Mouse (Mus musculus): ENCODE measurements at regions not wholly inside any gene's neighbourhood (a gene's known extent, or its start where the extent isn't known, plus 50 kb on each side); places are given as distances from the start of the nearest gene placed in this dataset.

GRCm38 (mm10) chr2:70886831-70887230 is 61.3 kb upstream of the Tlk1 start:
- ATAC-seq (ENCODE audit: low FRiP score, low TSS enrichment), result no peak

GRCm38 (mm10) chr2:70885674-70886073 is 60.1 kb upstream of the Tlk1 start:
- no peak for DNase-seq (ENCODE audit: low spot score)
- no peaks in the 10 kb centered on the region for H3K36me3 ChIP-seq (ENCODE audit: control insufficient read depth, insufficient read depth, low read length)
- TF ChIP-seq CTCF (IDR thresholded peaks at IDR 0.05; ENCODE audit: low read depth), result no peak
- TF ChIP-seq EP300 (optimal IDR thresholded peaks at IDR 0.05), result no peak
- H3K9ac ChIP-seq (ENCODE audit: low read length), result no peak overlapping the region
- H3K27me3 ChIP-seq (ENCODE audit: control insufficient read depth, insufficient read depth, low read length), result no peaks in the 10 kb centered on the region
- no peak overlapping the region for H3K4me3 ChIP-seq (ENCODE audit: low read depth, low read length)
- 76% methylated on average over 6 of the region's 6 CpGs for WGBS
- H3K4me2 ChIP-seq (replicated peaks; ENCODE audit: low read depth), result no peak overlapping the region
- H3K4me1 ChIP-seq (replicated peaks; ENCODE audit: control insufficient read depth, insufficient read depth), result no peaks in the 10 kb centered on the region
- no peaks in the 10 kb centered on the region for H3K9me3 ChIP-seq (ENCODE audit: control insufficient read depth, low read length)
- H3K27ac ChIP-seq (replicated peaks), result no peak overlapping the region
- no peak for ATAC-seq (ENCODE audit: low FRiP score, low TSS enrichment)

More at GRCm38 (mm10) chr2:70886831-70887230, 61.3 kb upstream of the Tlk1 start:
- H3K27me3 ChIP-seq (ENCODE audit: control insufficient read depth, insufficient read depth, low read length), result no peaks in the 10 kb centered on the region
- H3K9ac ChIP-seq (ENCODE audit: low read length), result no peak overlapping the region
- H3K4me1 ChIP-seq (replicated peaks; ENCODE audit: control insufficient read depth, insufficient read depth), result no peaks in the 10 kb centered on the region
- no peaks in the 10 kb centered on the region for H3K36me3 ChIP-seq (ENCODE audit: control insufficient read depth, insufficient read depth, low read length)
- H3K27ac ChIP-seq (replicated peaks), result no peak overlapping the region
- H3K9me3 ChIP-seq (ENCODE audit: control insufficient read depth, low read length), result no peaks in the 10 kb centered on the region
- no peak for DNase-seq (ENCODE audit: low spot score)
- 93% methylated on average over 7 of the region's 7 CpGs for WGBS
- H3K4me2 ChIP-seq (replicated peaks; ENCODE audit: low read depth), result no peak overlapping the region
- TF ChIP-seq CTCF (IDR thresholded peaks at IDR 0.05; ENCODE audit: low read depth), result no peak
- TF ChIP-seq EP300 (optimal IDR thresholded peaks at IDR 0.05), result no peak
- H3K4me3 ChIP-seq (ENCODE audit: low read depth, low read length), result no peak overlapping the region

- H3K4me1 ChIP-seq (replicated peaks; ENCODE audit: control insufficient read depth, insufficient read depth), result no peaks in the 10 kb centered on the region
- H3K9ac ChIP-seq (ENCODE audit: low read length), result no peak overlapping the region
- ATAC-seq (ENCODE audit: low FRiP score, low TSS enrichment) (no peak), DNase-seq (ENCODE audit: low spot score) (no peak)
- no peak for TF ChIP-seq EP300 (optimal IDR thresholded peaks at IDR 0.05)
- no peak for TF ChIP-seq CTCF (IDR thresholded peaks at IDR 0.05; ENCODE audit: low read depth)
- H3K27me3 ChIP-seq (ENCODE audit: control insufficient read depth, insufficient read depth, low read length), result no peaks in the 10 kb centered on the region
- H3K9me3 ChIP-seq (ENCODE audit: control insufficient read depth, low read length), result no peaks in the 10 kb centered on the region
- no peaks in the 10 kb centered on the region for H3K36me3 ChIP-seq (ENCODE audit: control insufficient read depth, insufficient read depth, low read length)
- no peak overlapping the region for H3K27ac ChIP-seq (replicated peaks)
- WGBS, result 79% methylated on average over 13 of the region's 13 CpGs
- no peak overlapping the region for H3K4me2 ChIP-seq (replicated peaks; ENCODE audit: low read depth)
- H3K4me3 ChIP-seq (ENCODE audit: low read depth, low read length), result no peak overlapping the region
Observed at GRCm38 (mm10) chr2:70877333-70878080, 52.0 kb upstream of the Tlk1 start.

- DNase-seq (ENCODE audit: low spot score) (no peak), ATAC-seq (ENCODE audit: low FRiP score, low TSS enrichment) (no peak)
- Histone ChIP-seq H3K4me1 (replicated peaks; ENCODE audit: control insufficient read depth, insufficient read depth) (no peaks in the 10 kb centered on the region), H3K4me3 (ENCODE audit: low read depth, low read length) (no peak overlapping the region), H3K36me3 (ENCODE audit: control insufficient read depth, insufficient read depth, low read length) (no peaks in the 10 kb centered on the region), H3K9me3 (ENCODE audit: control insufficient read depth, low read length) (no peaks in the 10 kb centered on the region), H3K4me2 (replicated peaks; ENCODE audit: low read depth) (no peak overlapping the region), H3K27me3 (ENCODE audit: control insufficient read depth, insufficient read depth, low read length) (no peaks in the 10 kb centered on the region), H3K9ac (ENCODE audit: low read length) (no peak overlapping the region), H3K27ac (replicated peaks) (no peak overlapping the region)
- no peak for TF ChIP-seq EP300 (optimal IDR thresholded peaks at IDR 0.05)
- no peak for TF ChIP-seq CTCF (IDR thresholded peaks at IDR 0.05; ENCODE audit: low read depth)
- 67% methylated on average over 5 of the region's 5 CpGs for WGBS
Observed at GRCm38 (mm10) chr2:70876251-70876650, 50.7 kb upstream of the Tlk1 start.
